Mouse (Mus musculus): Measurements from ENCODE around the gene Qser1.

- TF ChIP-seq POLR2A (IDR thresholded peaks at IDR 0.05; ENCODE audit: control insufficient read depth, low read depth, low read length): no peak
- no peak for TF ChIP-seq CTCF (IDR thresholded peaks at IDR 0.05; ENCODE audit: control insufficient read depth, insufficient read depth, insufficient replicate concordance, low read depth, low read length)
Measured at GRCm38 (mm10) chr2:104739691-104740090, 76.9 kb downstream of the Qser1 start.
